8 mouse cellular contexts compared by ENCODE assay signal in genomic region chr4:137724766-137725165, GRCm38 (mm10).
DNase-seq lines count a peak whose midpoint lies in the region; ATAC-seq and TF ChIP-seq lines count a peak whose summit lies in the region.
"Had no signal": no experiment of that assay in that cellular context is flagged by ENCODE, and none has a peak within 500 bp of the region (broad histone marks: within the 10 kb centered on the region; RNA-seq: fewer than 3 reads in every experiment).

No protein-coding gene starts in this region.

- H3K9me3 ChIP-seq in midbrain, postnatal 0 days (ENCODE audit: low read length) = no peaks in the 10 kb centered on the region
- no peaks in the 10 kb centered on the region for H3K9me3 ChIP-seq in midbrain, embryonic 13.5 days
- no peaks in the 10 kb centered on the region for H3K9me3 ChIP-seq in heart, embryonic 16.5 days (replicated peaks; ENCODE audit: control insufficient read depth, low read length)
- H3K9me3 ChIP-seq: stomach, embryonic 15.5 days had no signal

- TF ChIP-seq POLR2A in lung, adult 2 months (IDR thresholded peaks at IDR 0.05; ENCODE audit: borderline replicate concordance, extremely low read depth, low read depth, low read length) = no peak

- no peak overlapping the region for H3K27ac ChIP-seq in midbrain, postnatal 0 days (ENCODE audit: low read depth, low read length)
- H3K27ac ChIP-seq in midbrain, embryonic 13.5 days = no peak overlapping the region
- peak overlapping the region; percentile 24; the same call in 1 of the 2 replicates for H3K27ac ChIP-seq in heart, embryonic 16.5 days (ENCODE audit: low read length)
- H3K27ac ChIP-seq: stomach, embryonic 15.5 days had no signal

- ATAC-seq in midbrain, postnatal 0 days (ENCODE audit: low FRiP score) = no peak
- no peak for ATAC-seq in midbrain, embryonic 13.5 days
- ATAC-seq in heart, embryonic 16.5 days (replicated peaks; ENCODE audit: extremely low read depth, insufficient read depth, low FRiP score) = no peak; the same call in 1 of the 2 replicates

- no peaks in the 10 kb centered on the region for H3K27me3 ChIP-seq in midbrain, postnatal 0 days (ENCODE audit: insufficient read depth, low read length)
- H3K27me3 ChIP-seq in midbrain, embryonic 13.5 days = peaks cover 38% of the 10 kb centered on the region
- H3K27me3 ChIP-seq in heart, embryonic 16.5 days (ENCODE audit: control insufficient read depth, insufficient read depth, low read length) = peaks cover 74% of the 10 kb centered on the region

- no peak overlapping the region for H3K9ac ChIP-seq in midbrain, postnatal 0 days (replicated peaks; ENCODE audit: low read length, poor library complexity, severe bottlenecking)
- no peak overlapping the region for H3K9ac ChIP-seq in midbrain, embryonic 13.5 days (replicated peaks)
- H3K9ac ChIP-seq in heart, embryonic 16.5 days (ENCODE audit: low read length) = peak overlapping the region; percentile 41; the same call in 1 of the 2 replicates
- H3K9ac ChIP-seq: stomach, embryonic 15.5 days had no signal

- DNase-seq in midbrain, postnatal 0 days (ENCODE audit: low spot score) = no peak
- DNase-seq in T-cell, adult 2 months (ENCODE audit: low spot score) = peak; percentile 81
- peak; percentile 59 to 70 for DNase-seq in cerebellum, postnatal 36 days
- peak; percentile 55 for DNase-seq in lung, adult 2 months
- peak; percentile 69 to 88 for DNase-seq in spleen, postnatal 10 days (ENCODE audit: low spot score in 2 of 2)

- no peak overlapping the region for H3K4me2 ChIP-seq in midbrain, postnatal 0 days (ENCODE audit: low read depth, low read length, poor library complexity, severe bottlenecking)
- H3K4me2 ChIP-seq in midbrain, embryonic 13.5 days (replicated peaks) = no peak overlapping the region
- H3K4me2 ChIP-seq in heart, embryonic 16.5 days (ENCODE audit: low read depth, low read length) = peak overlapping the region; percentile 55
- H3K4me2 ChIP-seq: stomach, embryonic 15.5 days had no signal

- peaks cover 36% of the 10 kb centered on the region for H3K36me3 ChIP-seq in midbrain, postnatal 0 days (ENCODE audit: insufficient read depth, low read length)
- H3K36me3 ChIP-seq in midbrain, embryonic 13.5 days = 0 out of 2 replicates have a peak, but pooled peaks cover 4% of the 10 kb centered on the region
- H3K36me3 ChIP-seq in heart, embryonic 16.5 days (ENCODE audit: control insufficient read depth, insufficient read depth) = no peaks in the 10 kb centered on the region
- H3K36me3 ChIP-seq: stomach, embryonic 15.5 days had no signal

- TF ChIP-seq CTCF in midbrain, postnatal 0 days (IDR thresholded peaks at IDR 0.05) = peak; percentile 86
- TF ChIP-seq CTCF in lung, adult 2 months (IDR thresholded peaks at IDR 0.05; ENCODE audit: insufficient read depth, low read length) = peak; percentile 66

- WGBS in midbrain, postnatal 0 days = 58% methylated on average over 8 of the region's 8 CpGs
- 47% methylated on average over 8 of the region's 8 CpGs for WGBS in midbrain, embryonic 13.5 days
- 32% methylated on average over 8 of the region's 8 CpGs for WGBS in heart, embryonic 16.5 days
- WGBS in lung, adult 2 months = 47% methylated on average over 8 of the region's 8 CpGs

- H3K4me1 ChIP-seq in midbrain, postnatal 0 days (ENCODE audit: insufficient read depth, low read length) = peaks cover 4% of the 10 kb centered on the region
- H3K4me1 ChIP-seq in midbrain, embryonic 13.5 days (replicated peaks) = peaks cover 54% of the 10 kb centered on the region
- H3K4me1 ChIP-seq in heart, embryonic 16.5 days (ENCODE audit: control insufficient read depth, insufficient read depth, low read length) = peaks cover 2% of the 10 kb centered on the region; the same call in 1 of the 2 replicates
- H3K4me1 ChIP-seq in lung, adult 2 months (ENCODE audit: control insufficient read depth, insufficient read depth, low read length) = no peaks in the 10 kb centered on the region

- no peak overlapping the region for H3K4me3 ChIP-seq in midbrain, postnatal 0 days (ENCODE audit: low read depth, low read length)
- no peak overlapping the region for H3K4me3 ChIP-seq in midbrain, embryonic 13.5 days (replicated peaks)
- H3K4me3 ChIP-seq in heart, embryonic 16.5 days (ENCODE audit: low read length) = peak overlapping the region; percentile 28
- no peak overlapping the region for H3K4me3 ChIP-seq in lung, adult 2 months (replicated peaks; ENCODE audit: extremely low read depth, low read depth, low read length)
- H3K4me3 ChIP-seq: stomach, embryonic 15.5 days had no signal
